Mouse (Mus musculus): ENCODE results near the gene Rnf24. TPM values are rescaled to one million over a fixed set of nuclear protein-coding genes. Genes with fewer than 3 reads are reported as not detected.

Rnf24 gene
- total RNA-seq, 1 experiment: 4.3 TPM

- in situ Hi-C loops (cut with MboI; ENCODE audit: low sequenced_read_pairs in 2 of 2, unreplicated experiment in 2 of 2): no loop called here
- no peak for TF ChIP-seq MAFK (IDR thresholded peaks at IDR 0.05; ENCODE audit: insufficient read depth, low read depth, low read length)
- no peak for TF ChIP-seq CHD2 (IDR thresholded peaks at IDR 0.05; ENCODE audit: low read depth, low read length)
- TF ChIP-seq ZNF384 (IDR thresholded peaks at IDR 0.05; ENCODE audit: low read depth, low read length): no peak
- TF ChIP-seq ZC3H11A (IDR thresholded peaks at IDR 0.05; ENCODE audit: borderline replicate concordance, low read depth, low read length): no peak
- no peak for TF ChIP-seq HCFC1 (IDR thresholded peaks at IDR 0.05; ENCODE audit: borderline replicate concordance, insufficient read depth, low read length)
- no peak overlapping the region for H3K4me3 ChIP-seq (ENCODE audit: insufficient read depth in 1 of 2, low read depth in 1 of 2, low read length in 2 of 2, poor library complexity in 1 of 2, severe bottlenecking in 1 of 2)
- no peaks in the 10 kb centered on the region for H3K36me3 ChIP-seq (ENCODE audit: control insufficient read depth, insufficient read depth, low read length, poor library complexity, severe bottlenecking)
- H3K9ac ChIP-seq (ENCODE audit: insufficient read depth, low read depth, low read length, poor library complexity, severe bottlenecking): no peak overlapping the region
- H3K4me1 ChIP-seq (ENCODE audit: control insufficient read depth in 2 of 2, insufficient read depth in 2 of 2, low read length in 2 of 2, poor library complexity in 1 of 2): no peaks in the 10 kb centered on the region
- H3K9me3 ChIP-seq (ENCODE audit: control insufficient read depth, insufficient read depth, low read depth, low read length): no peaks in the 10 kb centered on the region
- DNase-seq (ENCODE audit: low read depth, low spot score): no peak
- H3K27ac ChIP-seq (ENCODE audit: insufficient read depth, low read depth, low read length, poor library complexity, severe bottlenecking): no peak overlapping the region
Measured at GRCm38 (mm10) chr2:131373656-131374055, 21.0 kb upstream of the Rnf24 start.

- Histone ChIP-seq H3K27ac (ENCODE audit: insufficient read depth, low read depth, low read length, poor library complexity, severe bottlenecking) (no peak overlapping the region), H3K36me3 (ENCODE audit: control insufficient read depth, insufficient read depth, low read length, poor library complexity, severe bottlenecking) (no peaks in the 10 kb centered on the region), H3K9ac (ENCODE audit: insufficient read depth, low read depth, low read length, poor library complexity, severe bottlenecking) (no peak overlapping the region), H3K9me3 (ENCODE audit: control insufficient read depth, insufficient read depth, low read depth, low read length) (no peaks in the 10 kb centered on the region), H3K4me3 (ENCODE audit: insufficient read depth in 1 of 2, low read depth in 1 of 2, low read length in 2 of 2, poor library complexity in 1 of 2, severe bottlenecking in 1 of 2) (no peak overlapping the region), H3K4me1 (ENCODE audit: control insufficient read depth in 2 of 2, insufficient read depth in 2 of 2, low read length in 2 of 2, poor library complexity in 1 of 2) (no peaks in the 10 kb centered on the region)
- DNase-seq (ENCODE audit: low read depth, low spot score): no peak
- in situ Hi-C loops (cut with MboI; ENCODE audit: low sequenced_read_pairs in 2 of 2, unreplicated experiment in 2 of 2): no loop called here
- TF ChIP-seq ZNF384 (IDR thresholded peaks at IDR 0.05; ENCODE audit: low read depth, low read length) (no peak), MAFK (IDR thresholded peaks at IDR 0.05; ENCODE audit: insufficient read depth, low read depth, low read length) (no peak), CHD2 (IDR thresholded peaks at IDR 0.05; ENCODE audit: low read depth, low read length) (no peak), ZC3H11A (IDR thresholded peaks at IDR 0.05; ENCODE audit: borderline replicate concordance, low read depth, low read length) (no peak), HCFC1 (IDR thresholded peaks at IDR 0.05; ENCODE audit: borderline replicate concordance, insufficient read depth, low read length) (no peak)
Measured at GRCm38 (mm10) chr2:131372276-131372877, 19.7 kb upstream of the Rnf24 start.

- Histone ChIP-seq H3K9me3 (ENCODE audit: control insufficient read depth, insufficient read depth, low read depth, low read length) (no peaks in the 10 kb centered on the region), H3K9ac (ENCODE audit: insufficient read depth, low read depth, low read length, poor library complexity, severe bottlenecking) (no peak overlapping the region), H3K36me3 (ENCODE audit: control insufficient read depth, insufficient read depth, low read length, poor library complexity, severe bottlenecking) (no peaks in the 10 kb centered on the region), H3K27ac (ENCODE audit: insufficient read depth, low read depth, low read length, poor library complexity, severe bottlenecking) (no peak overlapping the region), H3K4me1 (ENCODE audit: control insufficient read depth in 2 of 2, insufficient read depth in 2 of 2, low read length in 2 of 2, poor library complexity in 1 of 2) (no peaks in the 10 kb centered on the region), H3K4me3 (ENCODE audit: insufficient read depth in 1 of 2, low read depth in 1 of 2, low read length in 2 of 2, poor library complexity in 1 of 2, severe bottlenecking in 1 of 2) (no peak overlapping the region)
- TF ChIP-seq ZC3H11A (IDR thresholded peaks at IDR 0.05; ENCODE audit: borderline replicate concordance, low read depth, low read length): no peak
- TF ChIP-seq CHD2 (IDR thresholded peaks at IDR 0.05; ENCODE audit: low read depth, low read length): no peak
- TF ChIP-seq HCFC1 (IDR thresholded peaks at IDR 0.05; ENCODE audit: borderline replicate concordance, insufficient read depth, low read length): no peak
- TF ChIP-seq MAFK (IDR thresholded peaks at IDR 0.05; ENCODE audit: insufficient read depth, low read depth, low read length): no peak
- no peak for TF ChIP-seq ZNF384 (IDR thresholded peaks at IDR 0.05; ENCODE audit: low read depth, low read length)
- in situ Hi-C loops (cut with MboI; ENCODE audit: low sequenced_read_pairs in 2 of 2, unreplicated experiment in 2 of 2): no loop called here
- no peak for DNase-seq (ENCODE audit: low read depth, low spot score)
Measured at GRCm38 (mm10) chr2:131371811-131372210, 19.1 kb upstream of the Rnf24 start.

GRCm38 (mm10) chr2:131370828-131371227 lies 18.1 kb upstream of the Rnf24 start:
- Histone ChIP-seq H3K9me3 (ENCODE audit: control insufficient read depth, insufficient read depth, low read depth, low read length) (no peaks in the 10 kb centered on the region), H3K36me3 (ENCODE audit: control insufficient read depth, insufficient read depth, low read length, poor library complexity, severe bottlenecking) (no peaks in the 10 kb centered on the region), H3K4me3 (ENCODE audit: insufficient read depth in 1 of 2, low read depth in 1 of 2, low read length in 2 of 2, poor library complexity in 1 of 2, severe bottlenecking in 1 of 2) (no peak overlapping the region), H3K9ac (ENCODE audit: insufficient read depth, low read depth, low read length, poor library complexity, severe bottlenecking) (no peak overlapping the region), H3K4me1 (ENCODE audit: control insufficient read depth in 2 of 2, insufficient read depth in 2 of 2, low read length in 2 of 2, poor library complexity in 1 of 2) (no peaks in the 10 kb centered on the region), H3K27ac (ENCODE audit: insufficient read depth, low read depth, low read length, poor library complexity, severe bottlenecking) (no peak overlapping the region)
- DNase-seq (ENCODE audit: low read depth, low spot score): no peak
- in situ Hi-C loops (cut with MboI; ENCODE audit: low sequenced_read_pairs in 2 of 2, unreplicated experiment in 2 of 2): no loop called here
- TF ChIP-seq MAFK (IDR thresholded peaks at IDR 0.05; ENCODE audit: insufficient read depth, low read depth, low read length) (no peak), ZC3H11A (IDR thresholded peaks at IDR 0.05; ENCODE audit: borderline replicate concordance, low read depth, low read length) (no peak), ZNF384 (IDR thresholded peaks at IDR 0.05; ENCODE audit: low read depth, low read length) (no peak), HCFC1 (IDR thresholded peaks at IDR 0.05; ENCODE audit: borderline replicate concordance, insufficient read depth, low read length) (no peak), CHD2 (IDR thresholded peaks at IDR 0.05; ENCODE audit: low read depth, low read length) (no peak)

All from ES-E14 (cell line).